Mouse (Mus musculus) forelimb bud, embryonic 11.5 days (tissue): Measurements from ENCODE around the gene Mgarp.
A peak's percentile ranks its signal among the peaks of the same experiment; 100 is the strongest.
"Not testable (repeated sequence)": the region's sequence is repeated elsewhere in the genome, so short reads cannot be mapped to it uniquely, and the experiment has no call there.

Experiments used
- DNase-seq: peaks from one replicate; pipeline ENCODE4 v3.0.0-alpha.2; 2012; ENCODE audit warnings: low read depth, low spot score

Gene Mgarp

GRCm38 (mm10) chr3:51397700-51398299 lies 1.3 kb upstream of the Mgarp start:
- DNase-seq = no peak

DNA sequence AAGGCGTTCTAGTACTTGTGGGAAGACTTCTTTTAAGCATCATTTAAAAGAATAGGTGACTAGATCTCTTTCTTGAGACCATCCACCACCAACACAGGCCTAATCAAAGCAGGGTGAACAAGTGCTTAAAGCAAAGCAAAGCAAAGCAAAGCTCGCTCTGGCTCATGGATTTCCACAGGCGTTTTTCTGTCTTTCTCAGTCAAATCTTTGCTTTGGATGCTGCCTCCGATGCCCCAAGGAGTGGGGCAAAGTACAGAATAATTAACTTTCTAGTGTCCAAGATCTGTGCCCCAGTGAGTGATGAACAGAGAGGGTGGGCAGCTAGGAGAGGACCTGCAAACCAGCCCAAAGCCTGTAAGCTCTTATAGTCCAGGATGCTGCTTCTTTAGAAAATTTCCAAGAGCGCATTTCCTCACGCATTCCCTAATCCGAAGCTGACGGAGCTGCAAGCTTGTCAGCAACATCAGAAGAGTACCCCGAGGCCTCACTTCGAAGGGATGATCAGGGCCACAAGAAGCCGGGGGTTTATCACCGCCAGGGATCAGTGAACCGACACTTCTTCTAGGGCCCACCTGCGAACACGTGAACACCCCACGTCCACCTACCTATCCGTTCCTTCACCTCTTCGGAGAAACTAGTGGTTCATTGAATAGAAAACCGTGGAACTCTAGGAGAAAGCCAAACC lies 935 bp downstream of the Mgarp start:
- no peak for DNase-seq

GRCm38 (mm10) chr3:51394881-51395280 lies 1.7 kb downstream of the Mgarp start:
- no peak for DNase-seq

- DNase-seq = no peak
Measured at GRCm38 (mm10) chr3:51393651-51394050, 2.9 kb downstream of the Mgarp start.

GRCm38 (mm10) chr3:51393018-51393417 lies 3.5 kb downstream of the Mgarp start:
- DNase-seq = not testable (repeated sequence)

GRCm38 (mm10) chr3:51391591-51391990 lies 4.9 kb downstream of the Mgarp start:
- DNase-seq = no peak

- DNase-seq = no peak
Measured at GRCm38 (mm10) chr3:51391095-51391494, 5.4 kb downstream of the Mgarp start.

DNA sequence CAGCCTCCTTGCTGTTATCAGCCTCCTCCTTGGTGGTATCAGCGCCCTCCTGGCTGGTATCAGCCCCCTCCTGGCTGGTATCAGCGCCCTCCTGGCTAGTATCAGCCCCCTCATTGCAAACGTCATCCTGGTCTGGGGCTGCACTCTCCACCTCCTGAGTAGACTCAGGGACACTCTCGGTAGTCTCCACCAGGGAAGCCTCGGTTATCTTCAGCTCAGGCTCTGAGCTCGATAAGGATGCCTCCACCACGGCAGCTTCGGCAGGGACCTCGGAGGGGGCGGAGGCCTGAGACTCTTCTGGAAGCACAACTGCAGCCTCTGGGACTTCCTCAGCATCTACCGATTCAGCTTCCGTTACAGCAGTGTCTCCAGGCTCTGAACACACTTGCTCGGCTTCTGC lies 7.6 kb downstream of the Mgarp start:
- no peak for DNase-seq

DNA sequence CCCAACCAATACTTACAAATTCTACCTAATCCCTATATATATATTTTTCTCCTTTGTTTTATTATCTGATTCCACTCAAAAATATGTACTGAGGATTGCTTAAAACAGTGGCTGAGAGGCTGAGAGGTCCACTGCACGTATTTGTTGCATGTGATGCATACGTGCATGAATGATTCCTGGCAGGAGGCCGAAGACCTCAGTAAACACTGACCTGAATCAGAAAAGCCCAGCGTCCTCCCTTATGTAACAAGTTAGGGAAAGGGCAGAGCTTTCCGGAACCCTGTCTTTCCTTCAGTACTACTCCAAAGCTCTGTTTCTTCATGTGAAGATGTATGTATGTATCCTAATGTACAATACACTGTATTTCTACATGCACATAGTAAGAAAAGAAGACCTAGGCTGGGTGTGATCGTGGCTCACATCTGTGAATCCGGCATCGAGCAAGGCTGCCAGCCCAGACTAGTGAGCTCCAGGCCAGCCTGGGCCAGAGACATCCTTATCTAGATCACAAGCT lies 8.6 kb downstream of the Mgarp start:
- no peak for DNase-seq

GRCm38 (mm10) chr3:51387134-51387451 lies 9.4 kb downstream of the Mgarp start:
- DNase-seq = no peak

GRCm38 (mm10) chr3:51386441-51387133 lies 10.0 kb downstream of the Mgarp start:
- no peak for DNase-seq

GRCm38 (mm10) chr3:51383409-51383808 lies 13.1 kb downstream of the Mgarp start:
- DNase-seq = no peak

GRCm38 (mm10) chr3:51380660-51381014 lies 15.9 kb downstream of the Mgarp start:
- DNase-seq = no peak

GRCm38 (mm10) chr3:51379786-51380659 lies 16.5 kb downstream of the Mgarp start:
- DNase-seq = no peak

- DNase-seq = no peak
Measured at GRCm38 (mm10) chr3:51378665-51378946, 17.9 kb downstream of the Mgarp start.

GRCm38 (mm10) chr3:51377878-51378664 lies 18.5 kb downstream of the Mgarp start:
- peak; percentile 56 for DNase-seq

GRCm38 (mm10) chr3:51375307-51376265 lies 21.0 kb downstream of the Mgarp start:
- peak; percentile 51 for DNase-seq

GRCm38 (mm10) chr3:51373544-51373943 lies 23.0 kb downstream of the Mgarp start:
- DNase-seq = no peak

DNA sequence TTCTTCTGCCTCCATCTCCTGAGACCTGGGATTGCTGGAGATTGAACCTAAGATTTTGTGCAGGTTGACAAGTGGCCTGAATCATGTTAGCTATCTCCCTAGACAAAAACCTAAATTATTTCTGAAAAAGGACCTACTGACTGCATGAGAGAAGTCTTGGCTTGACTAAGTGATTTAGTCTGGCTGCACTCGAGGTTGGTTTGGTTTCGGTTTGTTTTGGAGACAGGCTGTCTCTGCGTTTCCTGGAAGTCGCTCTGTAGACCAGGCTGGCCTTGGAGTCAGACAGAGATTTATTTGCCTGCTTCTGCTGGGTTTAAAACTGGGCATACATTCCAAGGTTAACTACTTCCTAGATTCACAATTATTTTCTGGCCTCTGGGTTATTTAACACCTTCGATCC lies 23.7 kb downstream of the Mgarp start:
- no peak for DNase-seq

GRCm38 (mm10) chr3:51371826-51372225 lies 24.7 kb downstream of the Mgarp start:
- DNase-seq = no peak
